Mouse (Mus musculus): ENCODE measurements around the gene Itgav. TPM values are rescaled to one million over a fixed set of nuclear protein-coding genes. Genes with fewer than 3 reads are reported as not detected.

The Itgav gene
- polyA plus RNA-seq, 1 experiment from 2014 or later, result 79.6 TPM

DNA sequence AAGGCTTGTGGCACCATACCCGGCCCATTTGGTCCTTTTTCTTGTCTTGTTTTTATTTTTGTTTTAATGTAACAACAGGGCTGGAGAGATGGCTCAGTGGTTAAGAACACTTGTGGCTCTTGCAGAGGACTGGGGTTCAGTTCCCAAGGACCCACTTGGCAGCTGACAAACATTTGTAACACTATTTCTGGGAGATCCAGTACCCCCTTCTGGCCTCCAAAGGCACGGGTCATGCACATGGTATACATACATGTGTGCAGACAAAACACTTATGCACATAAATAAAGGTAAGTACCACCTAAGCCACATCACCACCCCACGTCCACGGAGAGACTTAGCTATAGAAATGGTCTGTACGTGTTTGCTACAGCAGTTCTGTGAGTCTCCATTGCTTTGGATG lies 12.6 kb downstream of the Itgav start:
- peaks cover 19% of the 10 kb centered on the region for H3K4me1 ChIP-seq
- H3K36me3 ChIP-seq, result peaks cover 28% of the 10 kb centered on the region
- no peak overlapping the region for H3K4me3 ChIP-seq
- no peaks in the 10 kb centered on the region for H3K27me3 ChIP-seq
- no peaks in the 10 kb centered on the region for H3K9me3 ChIP-seq
- no peak for ATAC-seq (ENCODE audit: insufficient number of reproducible peaks, insufficient read depth, low FRiP score, low TSS enrichment, low read depth)
- no peak overlapping the region for H3K4me2 ChIP-seq
- H3K27ac ChIP-seq, result no peak overlapping the region
- H3K9ac ChIP-seq, result no peak overlapping the region
- 94% methylated on average over 5 of the region's 5 CpGs for WGBS

DNA sequence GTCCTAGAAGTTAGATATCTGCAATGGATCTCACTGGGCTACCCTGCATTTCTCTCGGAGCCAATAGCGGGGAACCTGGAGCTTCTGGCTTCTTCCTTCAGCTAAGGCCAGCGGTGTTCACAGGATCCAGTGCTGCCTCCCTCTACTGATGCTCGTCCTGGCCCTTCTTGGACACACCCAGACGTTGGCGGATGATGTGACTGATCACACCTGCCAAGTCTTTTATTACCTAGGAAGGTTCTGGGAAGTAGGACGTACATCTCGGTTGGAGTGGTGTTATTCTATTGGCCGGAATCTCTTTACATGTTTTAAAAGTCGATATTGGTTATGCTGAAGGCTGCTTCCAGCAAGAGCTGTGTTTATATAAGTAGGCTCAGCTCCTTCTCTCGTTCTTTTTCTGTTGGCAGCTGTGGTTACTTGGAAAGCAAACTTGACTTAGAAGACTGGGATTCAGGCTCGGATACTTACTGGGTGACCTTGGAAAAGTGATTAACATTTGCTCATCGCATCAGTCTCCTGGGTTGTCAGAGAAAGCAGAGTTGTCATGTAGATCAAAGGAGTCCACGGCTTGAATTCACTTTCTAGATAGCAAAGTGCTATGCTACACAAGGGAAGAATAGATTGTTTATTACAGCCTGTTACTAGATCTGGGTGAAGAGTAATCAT lies 14.5 kb downstream of the Itgav start:
- Histone ChIP-seq H3K4me3 (no peak overlapping the region), H3K36me3 (peaks cover 23% of the 10 kb centered on the region), H3K4me1 (peaks cover 31% of the 10 kb centered on the region), H3K4me2 (no peak overlapping the region), H3K27me3 (no peaks in the 10 kb centered on the region), H3K9me3 (no peaks in the 10 kb centered on the region), H3K9ac (no peak overlapping the region), H3K27ac (no peak overlapping the region)
- 84% methylated on average over 14 of the region's 14 CpGs for WGBS
- no peak for ATAC-seq (ENCODE audit: insufficient number of reproducible peaks, insufficient read depth, low FRiP score, low TSS enrichment, low read depth)

DNA sequence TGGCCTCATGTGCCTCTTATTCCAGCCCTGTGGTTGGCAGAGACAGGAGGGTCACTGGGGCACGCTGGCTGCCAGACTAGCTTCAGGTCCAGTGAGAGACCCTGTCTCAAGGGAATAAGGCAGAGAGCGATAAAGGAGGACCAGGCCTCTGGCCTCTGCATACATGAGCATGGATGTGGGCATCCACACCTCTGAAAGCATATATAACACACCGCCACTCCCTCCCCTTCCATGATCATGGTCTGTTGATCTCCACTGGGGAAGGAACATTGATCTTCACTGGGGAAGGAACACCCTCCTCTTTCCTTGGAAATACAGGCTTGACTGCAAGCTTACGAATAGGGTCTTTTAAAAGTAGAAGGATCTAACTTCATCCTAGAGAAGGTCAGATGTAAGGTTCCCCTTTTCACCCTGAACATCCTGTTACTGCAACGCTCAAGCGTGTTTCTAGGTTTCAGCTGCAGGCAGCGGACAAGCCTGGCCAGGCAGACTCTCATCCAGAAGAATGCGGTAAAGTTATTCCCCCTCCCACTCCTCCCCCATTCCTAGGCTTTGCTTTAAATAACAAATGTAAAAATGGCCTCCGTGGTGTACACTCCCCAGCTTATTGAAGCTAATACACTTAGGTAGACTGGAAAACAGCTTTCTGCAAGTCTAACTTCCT lies 15.4 kb downstream of the Itgav start:
- H3K4me1 ChIP-seq, result peaks cover 36% of the 10 kb centered on the region
- H3K27me3 ChIP-seq, result no peaks in the 10 kb centered on the region
- peak overlapping the region; percentile 44; the same call in 1 of the 2 replicates for H3K27ac ChIP-seq
- no peak overlapping the region for H3K4me2 ChIP-seq
- H3K4me3 ChIP-seq, result no peak overlapping the region
- H3K9me3 ChIP-seq, result no peaks in the 10 kb centered on the region
- peaks cover 24% of the 10 kb centered on the region for H3K36me3 ChIP-seq
- ATAC-seq (ENCODE audit: insufficient number of reproducible peaks, insufficient read depth, low FRiP score, low TSS enrichment, low read depth), result 0 out of 2 replicates have a peak, but pooled peaks have one; percentile 26
- peak overlapping the region; percentile 27; the same call in 1 of the 2 replicates for H3K9ac ChIP-seq
- WGBS, result 37% methylated on average over 9 of the region's 9 CpGs

DNA sequence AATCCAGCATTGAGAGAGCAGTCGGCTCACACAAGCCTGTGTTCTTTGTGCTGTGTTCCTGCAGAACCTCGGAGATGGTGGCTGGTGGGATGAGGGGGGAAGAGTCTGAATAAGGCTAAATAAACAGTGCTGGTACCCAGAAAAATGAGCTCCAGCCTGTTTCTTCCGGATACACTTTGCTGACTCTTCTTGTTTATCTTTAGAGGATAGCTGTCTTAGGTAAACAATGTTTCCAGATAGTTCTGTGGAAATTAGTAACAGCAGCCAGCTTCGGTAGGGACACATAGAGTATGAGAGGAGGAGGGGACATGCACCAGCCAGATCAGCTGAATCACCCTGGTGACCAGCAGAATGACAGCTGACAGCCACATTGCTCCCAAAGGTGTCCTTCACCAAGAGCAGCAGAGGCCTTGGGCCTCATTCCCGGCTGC lies 16.4 kb downstream of the Itgav start:
- Histone ChIP-seq H3K4me2 (no peak overlapping the region), H3K4me1 (peaks cover 36% of the 10 kb centered on the region), H3K27ac (0 out of 2 replicates have a peak overlapping the region, but pooled peaks have one; percentile 7), H3K36me3 (peaks cover 34% of the 10 kb centered on the region), H3K9me3 (no peaks in the 10 kb centered on the region), H3K9ac (no peak overlapping the region), H3K4me3 (no peak overlapping the region), H3K27me3 (no peaks in the 10 kb centered on the region)
- WGBS, result 17% methylated on average over 5 of the region's 5 CpGs
- no peak for ATAC-seq (ENCODE audit: insufficient number of reproducible peaks, insufficient read depth, low FRiP score, low TSS enrichment, low read depth)

DNA sequence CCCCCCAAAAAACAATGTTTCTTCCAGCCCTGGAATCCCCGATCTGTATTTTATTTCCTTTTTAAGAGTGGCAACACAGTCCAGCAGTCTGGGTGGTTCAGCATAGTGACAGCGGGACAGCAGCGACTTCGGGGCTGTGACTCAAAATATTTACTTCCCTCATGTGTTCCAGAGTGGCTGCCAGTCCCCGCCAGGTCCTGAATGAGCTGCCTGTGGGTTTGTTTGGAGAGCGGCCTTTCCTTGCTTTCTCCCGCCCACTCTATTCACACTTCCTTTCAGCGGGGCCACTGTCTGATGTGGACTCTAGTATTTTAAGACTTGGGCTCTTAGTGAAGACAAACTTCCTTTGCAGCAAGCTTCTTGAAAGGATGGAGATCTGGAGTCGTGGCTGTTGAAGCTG lies 18.0 kb downstream of the Itgav start:
- Histone ChIP-seq H3K4me1 (peaks cover 36% of the 10 kb centered on the region), H3K9ac (no peak overlapping the region), H3K4me3 (no peak overlapping the region), H3K4me2 (no peak overlapping the region), H3K27ac (no peak overlapping the region), H3K36me3 (peaks cover 33% of the 10 kb centered on the region), H3K27me3 (no peaks in the 10 kb centered on the region), H3K9me3 (no peaks in the 10 kb centered on the region)
- ATAC-seq (ENCODE audit: insufficient number of reproducible peaks, insufficient read depth, low FRiP score, low TSS enrichment, low read depth), result no peak
- WGBS, result 47% methylated on average over 9 of the region's 9 CpGs

DNA sequence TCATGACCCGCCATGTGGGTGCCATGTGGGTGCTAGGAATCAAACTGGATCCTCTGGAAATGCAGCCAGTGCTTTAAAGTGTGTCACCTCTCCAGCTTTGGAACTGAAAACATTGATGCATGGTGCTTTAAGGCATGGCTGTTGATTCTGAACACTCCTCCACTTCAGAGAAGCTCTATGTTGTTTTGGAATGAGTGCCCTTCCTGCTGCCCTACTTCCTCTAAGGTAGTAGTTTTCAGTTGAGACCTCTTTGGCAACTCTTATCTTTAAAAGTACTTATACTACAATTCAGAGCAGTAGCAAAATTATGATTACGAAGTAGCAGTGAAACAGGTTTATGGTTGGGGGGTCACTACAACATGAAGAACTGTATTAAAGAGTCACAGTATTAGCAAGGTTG lies 18.6 kb downstream of the Itgav start:
- Histone ChIP-seq H3K36me3 (peaks cover 36% of the 10 kb centered on the region), H3K4me3 (no peak overlapping the region), H3K4me1 (peaks cover 36% of the 10 kb centered on the region), H3K27ac (no peak overlapping the region), H3K27me3 (no peaks in the 10 kb centered on the region), H3K9me3 (no peaks in the 10 kb centered on the region), H3K9ac (no peak overlapping the region), H3K4me2 (no peak overlapping the region)
- WGBS, result 88% methylated on average over 2 of the region's 2 CpGs
- ATAC-seq (ENCODE audit: insufficient number of reproducible peaks, insufficient read depth, low FRiP score, low TSS enrichment, low read depth), result no peak

DNA sequence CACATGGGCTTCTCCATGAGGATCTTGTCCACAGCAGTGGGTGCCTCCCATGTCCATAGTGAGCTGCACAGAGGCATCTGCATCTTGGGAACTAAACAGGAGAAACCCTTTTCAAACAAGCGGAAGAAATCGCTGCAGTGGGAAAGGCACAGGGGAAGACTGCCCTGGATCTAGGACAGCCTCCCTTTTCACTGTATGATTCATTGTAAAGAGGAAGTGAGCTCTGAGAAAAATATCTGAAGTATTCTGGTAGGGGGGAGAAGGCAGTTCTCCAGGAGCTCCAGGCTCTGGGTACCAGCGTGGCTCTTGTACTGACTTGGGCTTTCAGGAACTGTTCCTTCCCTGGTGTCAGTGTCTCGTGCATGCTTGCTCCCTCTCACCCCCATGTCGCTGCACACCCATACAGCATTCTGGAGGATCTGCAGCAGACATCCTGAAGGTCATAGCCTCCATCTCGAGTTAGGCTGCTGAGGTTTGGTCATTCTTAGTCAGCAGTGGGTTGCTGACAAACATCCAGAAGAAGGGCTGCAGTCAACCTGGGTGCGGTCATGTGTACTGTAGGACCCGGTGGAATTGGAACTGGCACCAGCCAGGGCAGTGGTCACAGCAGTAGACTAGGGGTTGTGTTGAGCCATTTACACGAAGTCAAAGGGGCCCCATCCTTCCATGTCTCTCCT lies 20.2 kb downstream of the Itgav start:
- no peak overlapping the region for H3K4me2 ChIP-seq
- WGBS, result 77% methylated on average over 9 of the region's 9 CpGs
- no peak for ATAC-seq (ENCODE audit: insufficient number of reproducible peaks, insufficient read depth, low FRiP score, low TSS enrichment, low read depth)

DNA sequence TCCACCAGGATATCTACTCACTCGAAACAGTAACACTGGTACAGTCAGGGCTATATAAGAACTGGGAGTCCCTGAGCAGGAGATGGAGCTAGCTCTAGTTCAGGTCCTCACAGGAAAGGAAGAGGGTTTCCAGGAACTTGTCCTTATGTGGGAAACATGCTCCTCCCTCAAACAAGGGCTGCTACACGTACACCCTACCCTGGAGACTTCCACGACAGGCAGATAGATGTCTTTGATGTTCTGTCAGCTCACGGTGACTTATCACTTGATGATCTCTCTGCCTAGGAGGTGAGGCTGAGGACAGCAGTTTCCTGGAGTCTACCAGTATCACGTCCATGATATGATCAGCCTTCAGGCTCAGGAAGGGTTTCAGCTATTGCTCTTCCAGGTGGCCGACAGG lies 21.1 kb downstream of the Itgav start:
- no peak for ATAC-seq (ENCODE audit: insufficient number of reproducible peaks, insufficient read depth, low FRiP score, low TSS enrichment, low read depth)
- Histone ChIP-seq H3K4me1 (peaks cover 22% of the 10 kb centered on the region), H3K4me3 (no peak overlapping the region), H3K27me3 (no peaks in the 10 kb centered on the region), H3K9ac (no peak overlapping the region), H3K9me3 (no peaks in the 10 kb centered on the region), H3K36me3 (peaks cover 40% of the 10 kb centered on the region), H3K27ac (no peak overlapping the region), H3K4me2 (no peak overlapping the region)
- WGBS, result 69% methylated on average over 6 of the region's 6 CpGs

More for the DNA sequence above, 20.2 kb downstream of the Itgav start:
- Histone ChIP-seq H3K27me3 (no peaks in the 10 kb centered on the region), H3K9me3 (no peaks in the 10 kb centered on the region), H3K27ac (no peak overlapping the region), H3K36me3 (peaks cover 37% of the 10 kb centered on the region), H3K4me1 (peaks cover 27% of the 10 kb centered on the region), H3K4me3 (no peak overlapping the region), H3K9ac (no peak overlapping the region)

DNA sequence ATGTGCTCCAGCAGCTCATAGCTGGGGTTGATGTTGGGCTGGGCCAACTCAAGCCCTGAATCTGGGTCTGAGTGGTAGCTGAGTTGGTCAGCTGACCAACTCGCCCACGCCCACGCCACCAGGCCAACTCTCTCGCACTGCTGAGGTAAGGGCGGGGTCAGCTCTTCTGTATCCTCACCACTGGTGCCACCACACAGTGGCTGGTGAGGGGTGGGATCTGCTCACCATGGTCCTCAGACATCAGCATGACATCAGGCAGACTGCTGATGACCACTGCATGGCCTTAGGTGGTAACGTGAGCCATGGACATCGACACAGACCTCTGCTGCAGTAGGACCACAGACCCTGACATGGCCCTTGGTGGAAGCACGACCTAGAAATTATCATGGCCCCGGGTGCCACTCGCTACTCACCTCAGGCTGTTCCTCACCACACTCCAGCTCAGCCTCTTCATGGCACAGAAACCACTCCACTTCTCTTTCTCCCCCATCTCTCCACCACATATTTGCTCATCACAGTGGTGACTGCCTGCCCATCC lies 24.5 kb downstream of the Itgav start:
- 94% methylated on average over 10 of the region's 10 CpGs for WGBS
- ATAC-seq (ENCODE audit: insufficient number of reproducible peaks, insufficient read depth, low FRiP score, low TSS enrichment, low read depth), result peak; percentile 64; the same call in 1 of the 2 replicates
- H3K4me1 ChIP-seq, result 0 out of 2 replicates have a peak, but pooled peaks cover 5% of the 10 kb centered on the region

DNA sequence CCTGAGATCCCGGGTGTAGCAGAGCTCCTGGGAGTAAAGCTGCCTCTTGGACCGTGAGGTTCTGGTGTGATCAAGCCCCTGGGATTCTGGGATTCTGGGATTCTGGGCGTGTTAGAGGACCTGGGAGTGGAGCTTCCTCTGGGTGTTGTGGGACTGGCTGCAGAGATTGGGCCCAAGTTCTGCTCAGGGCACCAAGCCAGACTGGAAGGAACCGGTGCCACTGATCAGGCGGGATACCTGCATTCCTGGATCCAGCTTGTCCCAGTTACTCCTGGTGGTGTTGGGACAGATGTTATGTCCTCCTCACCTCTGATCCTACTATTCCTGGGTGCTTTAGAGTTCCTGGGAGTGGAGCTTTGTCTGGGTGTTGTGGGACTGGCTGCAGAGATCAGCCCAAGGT lies 28.8 kb downstream of the Itgav start:
- Histone ChIP-seq H3K4me2 (no peak overlapping the region), H3K4me3 (no peak overlapping the region), H3K27ac (no peak overlapping the region), H3K9me3 (no peaks in the 10 kb centered on the region), H3K4me1 (no peaks in the 10 kb centered on the region), H3K27me3 (no peaks in the 10 kb centered on the region), H3K36me3 (peaks cover 34% of the 10 kb centered on the region), H3K9ac (no peak overlapping the region)
- ATAC-seq (ENCODE audit: insufficient number of reproducible peaks, insufficient read depth, low FRiP score, low TSS enrichment, low read depth), result no peak
- 90% methylated on average over 5 of the region's 5 CpGs for WGBS

More for the DNA sequence above, 24.5 kb downstream of the Itgav start:
- H3K4me3 ChIP-seq, result no peak overlapping the region
- peaks cover 40% of the 10 kb centered on the region for H3K36me3 ChIP-seq
- no peaks in the 10 kb centered on the region for H3K27me3 ChIP-seq
- no peak overlapping the region for H3K9ac ChIP-seq
- H3K27ac ChIP-seq, result no peak overlapping the region
- no peak overlapping the region for H3K4me2 ChIP-seq
- H3K9me3 ChIP-seq, result no peaks in the 10 kb centered on the region

DNA sequence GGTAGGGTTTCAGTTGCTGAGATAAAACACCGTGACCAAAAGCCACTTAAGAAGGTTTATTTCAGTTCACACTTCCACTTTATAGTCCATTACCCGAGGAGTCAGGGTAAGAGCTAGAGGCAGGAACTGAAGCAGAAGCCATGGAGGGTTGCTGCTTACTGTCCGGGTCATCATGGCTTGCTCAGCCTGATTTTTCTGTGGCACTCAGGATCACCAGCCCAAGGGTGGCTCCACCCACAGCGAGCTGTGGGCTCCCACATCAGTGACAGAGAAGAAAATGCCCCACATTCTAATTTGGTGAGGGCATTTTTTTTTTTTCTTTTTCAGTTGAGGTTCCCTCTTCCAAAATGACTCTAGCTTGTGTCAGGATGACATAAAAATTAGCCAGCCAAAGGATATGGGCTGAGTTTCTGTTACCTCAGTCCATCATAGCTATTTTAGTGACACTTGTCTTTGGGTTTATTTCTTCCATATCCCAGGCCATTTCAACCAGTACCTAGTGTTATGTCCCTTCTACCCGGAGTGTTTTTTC lies 30.2 kb downstream of the Itgav start:
- H3K4me2 ChIP-seq, result no peak overlapping the region
- no peaks in the 10 kb centered on the region for H3K27me3 ChIP-seq
- WGBS, result 78% methylated on average over 5 of the region's 5 CpGs
- ATAC-seq (ENCODE audit: insufficient number of reproducible peaks, insufficient read depth, low FRiP score, low TSS enrichment, low read depth), result no peak
- peaks cover 24% of the 10 kb centered on the region for H3K36me3 ChIP-seq
- H3K4me1 ChIP-seq, result peaks cover 10% of the 10 kb centered on the region; the same call in 1 of the 2 replicates
- no peaks in the 10 kb centered on the region for H3K9me3 ChIP-seq
- H3K9ac ChIP-seq, result no peak overlapping the region
- no peak overlapping the region for H3K4me3 ChIP-seq
- H3K27ac ChIP-seq, result no peak overlapping the region
